Mouse (Mus musculus): ENCODE measurements at regions not wholly inside any gene's neighbourhood (a gene's known extent, or its start where the extent isn't known, plus 50 kb on each side); places are given as distances from the start of the nearest gene placed in this dataset.

DNA sequence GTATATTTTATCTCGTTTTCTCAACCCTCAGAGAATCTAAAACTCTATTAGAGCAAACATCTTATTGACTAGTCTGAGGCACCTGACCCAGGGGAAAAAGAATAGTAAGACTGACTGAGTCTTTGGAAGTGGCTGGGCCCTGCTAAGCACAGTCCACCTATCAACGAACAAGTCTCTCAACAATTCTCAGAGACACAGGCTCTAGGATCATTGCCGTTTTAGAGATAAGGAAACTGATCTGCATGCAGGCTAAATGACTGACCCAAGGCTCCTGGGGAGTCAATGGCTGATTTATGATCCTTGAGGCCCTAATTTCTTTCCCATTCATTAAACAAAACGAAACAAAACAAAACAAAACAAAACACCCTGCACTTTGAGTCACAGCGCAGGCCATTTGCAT lies 150.4 kb upstream of the Slc24a2 start:
- H3K9me3 ChIP-seq (ENCODE audit: control insufficient read depth, low read length), result no peaks in the 10 kb centered on the region
- WGBS, result 52% methylated on average over 5 of the region's 5 CpGs
- no peak overlapping the region for H3K4me3 ChIP-seq (replicated peaks; ENCODE audit: low read length)
- H3K9ac ChIP-seq (ENCODE audit: low read depth, low read length, severe bottlenecking), result no peak overlapping the region
- no peak for DNase-seq (ENCODE audit: low spot score)
- no peak overlapping the region for H3K27ac ChIP-seq (replicated peaks; ENCODE audit: low read depth, low read length)
- no peak for TF ChIP-seq POLR2A (IDR thresholded peaks at IDR 0.05; ENCODE audit: borderline replicate concordance, extremely low read depth, insufficient read depth, insufficient read length)
- H3K27me3 ChIP-seq (ENCODE audit: control insufficient read depth, insufficient read depth, low read length), result no peaks in the 10 kb centered on the region; the same call in 1 of the 2 replicates
- H3K4me2 ChIP-seq (replicated peaks; ENCODE audit: low read depth, low read length, severe bottlenecking), result no peak overlapping the region
- no peaks in the 10 kb centered on the region for H3K36me3 ChIP-seq (ENCODE audit: control insufficient read depth, insufficient read depth, low read length)
- no peak for ATAC-seq (ENCODE audit: low FRiP score, low read depth)
- H3K4me1 ChIP-seq (ENCODE audit: control insufficient read depth, insufficient read depth, low read length), result peaks cover 28% of the 10 kb centered on the region

DNA sequence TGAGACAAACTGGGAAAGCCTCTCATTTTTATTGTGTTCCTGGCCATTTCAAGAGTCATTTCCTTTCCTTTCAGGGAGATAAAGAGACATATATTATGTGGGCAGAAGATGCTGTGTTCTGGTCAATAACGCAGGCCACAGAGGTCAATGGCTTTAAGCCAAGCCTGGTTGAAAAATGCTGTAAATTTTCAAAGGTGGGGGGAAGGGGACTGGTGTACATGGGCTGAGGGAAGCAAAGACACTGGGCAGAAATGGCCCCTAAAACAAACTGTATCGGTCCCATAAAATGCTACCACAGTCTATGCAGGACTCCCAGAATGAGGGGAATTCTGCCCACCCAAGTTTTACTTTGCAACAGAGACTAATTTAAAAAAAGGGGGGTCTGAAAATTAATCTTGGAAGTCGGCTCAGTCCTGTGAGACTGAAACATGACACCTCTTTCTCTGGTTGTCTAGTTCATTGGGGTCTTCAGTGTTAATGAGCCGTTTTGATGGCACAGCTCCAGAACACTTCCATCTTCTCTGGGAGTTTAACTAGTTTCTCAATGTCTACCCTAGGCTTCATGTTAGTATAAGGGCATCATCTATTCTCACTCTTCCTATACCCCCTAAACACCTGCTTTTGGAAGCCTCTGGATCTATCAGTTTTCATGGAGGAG lies 149.4 kb upstream of the Slc24a2 start:
- no peak overlapping the region for H3K9ac ChIP-seq (ENCODE audit: low read depth, low read length, severe bottlenecking)
- no peak for TF ChIP-seq POLR2A (IDR thresholded peaks at IDR 0.05; ENCODE audit: borderline replicate concordance, extremely low read depth, insufficient read depth, insufficient read length)
- no peaks in the 10 kb centered on the region; the same call in 1 of the 2 replicates for H3K27me3 ChIP-seq (ENCODE audit: control insufficient read depth, insufficient read depth, low read length)
- ATAC-seq (ENCODE audit: low FRiP score, low read depth), result no peak
- H3K4me2 ChIP-seq (replicated peaks; ENCODE audit: low read depth, low read length, severe bottlenecking), result no peak overlapping the region
- no peak overlapping the region for H3K27ac ChIP-seq (replicated peaks; ENCODE audit: low read depth, low read length)
- no peak overlapping the region for H3K4me3 ChIP-seq (replicated peaks; ENCODE audit: low read length)
- 21% methylated on average over 4 of the region's 4 CpGs for WGBS
- no peak for DNase-seq (ENCODE audit: low spot score)
- peaks cover 21% of the 10 kb centered on the region for H3K4me1 ChIP-seq (ENCODE audit: control insufficient read depth, insufficient read depth, low read length)
- H3K36me3 ChIP-seq (ENCODE audit: control insufficient read depth, insufficient read depth, low read length), result no peaks in the 10 kb centered on the region
- H3K9me3 ChIP-seq (ENCODE audit: control insufficient read depth, low read length), result no peaks in the 10 kb centered on the region

DNA sequence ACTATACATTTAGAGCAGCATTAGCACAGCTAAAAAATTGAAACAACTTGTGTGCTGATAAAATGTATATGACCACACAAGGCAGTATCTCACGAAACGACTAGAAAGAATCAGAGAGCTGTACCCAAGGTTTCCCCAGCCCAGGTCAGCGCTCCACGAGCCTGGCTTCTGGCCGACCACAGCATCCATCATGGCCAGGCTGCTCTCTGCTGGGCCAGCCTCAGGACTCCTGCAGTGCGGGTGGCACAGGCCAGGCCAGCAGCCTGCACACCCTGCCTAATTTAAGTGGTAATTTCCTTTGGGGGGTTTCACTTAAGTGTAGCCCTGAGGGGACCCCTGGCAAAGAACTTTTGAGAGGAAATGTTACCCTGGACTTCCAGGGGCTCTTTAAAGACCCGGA lies 141.7 kb upstream of the Slc24a2 start:
- no peak for DNase-seq (ENCODE audit: low spot score)
- no peak overlapping the region for H3K4me2 ChIP-seq (replicated peaks; ENCODE audit: low read depth, low read length, severe bottlenecking)
- peaks cover 9% of the 10 kb centered on the region; the same call in 1 of the 2 replicates for H3K27me3 ChIP-seq (ENCODE audit: control insufficient read depth, insufficient read depth, low read length)
- H3K9ac ChIP-seq (ENCODE audit: low read depth, low read length, severe bottlenecking), result no peak overlapping the region
- peaks cover 22% of the 10 kb centered on the region for H3K4me1 ChIP-seq (ENCODE audit: control insufficient read depth, insufficient read depth, low read length)
- no peak overlapping the region for H3K4me3 ChIP-seq (replicated peaks; ENCODE audit: low read length)
- no peaks in the 10 kb centered on the region for H3K9me3 ChIP-seq (ENCODE audit: control insufficient read depth, low read length)
- H3K36me3 ChIP-seq (ENCODE audit: control insufficient read depth, insufficient read depth, low read length), result no peaks in the 10 kb centered on the region
- ATAC-seq (ENCODE audit: low FRiP score, low read depth), result no peak
- H3K27ac ChIP-seq (replicated peaks; ENCODE audit: low read depth, low read length), result no peak overlapping the region
- 27% methylated on average over 7 of the region's 7 CpGs for WGBS
- TF ChIP-seq POLR2A (IDR thresholded peaks at IDR 0.05; ENCODE audit: borderline replicate concordance, extremely low read depth, insufficient read depth, insufficient read length), result no peak

DNA sequence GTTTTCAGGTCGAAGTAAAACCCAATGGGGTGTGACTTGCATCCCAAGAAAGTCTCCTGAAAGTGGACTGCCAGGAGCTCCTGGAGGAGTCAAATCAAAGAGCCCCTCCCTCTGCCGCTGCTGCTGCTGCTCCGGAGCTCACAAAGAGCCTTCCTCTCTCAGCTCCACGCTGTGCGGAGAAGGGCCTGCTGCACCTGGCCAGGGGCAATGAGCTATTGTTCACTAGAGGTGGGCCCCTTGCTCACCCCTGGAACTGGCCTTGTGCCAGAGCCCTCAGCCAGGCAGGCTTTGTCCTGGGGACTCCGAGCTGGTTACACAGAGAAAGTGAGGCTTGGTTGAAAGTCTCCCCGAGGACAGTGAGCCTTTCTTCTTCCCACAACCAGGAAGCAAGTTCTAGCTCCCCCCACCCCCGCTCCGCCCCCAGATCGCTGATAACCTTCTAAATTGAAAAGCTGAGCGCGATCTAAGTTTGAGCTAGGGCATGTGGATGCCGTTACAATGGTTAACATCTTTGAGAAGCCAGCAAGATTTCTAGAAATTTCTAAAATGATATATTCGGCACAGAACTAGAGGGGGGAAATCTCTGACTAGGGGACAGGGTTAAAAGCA lies 139.5 kb upstream of the Slc24a2 start:
- peak overlapping the region; percentile 25; the same call in 1 of the 2 replicates for H3K9ac ChIP-seq (ENCODE audit: low read depth, low read length, severe bottlenecking)
- H3K4me2 ChIP-seq (replicated peaks; ENCODE audit: low read depth, low read length, severe bottlenecking), result peak overlapping the region; percentile 43
- H3K4me1 ChIP-seq (ENCODE audit: control insufficient read depth, insufficient read depth, low read length), result peaks cover 22% of the 10 kb centered on the region
- H3K27ac ChIP-seq (replicated peaks; ENCODE audit: low read depth, low read length), result no peak overlapping the region
- no peaks in the 10 kb centered on the region for H3K9me3 ChIP-seq (ENCODE audit: control insufficient read depth, low read length)
- WGBS, result 10% methylated on average over 14 of the region's 14 CpGs
- H3K4me3 ChIP-seq (replicated peaks; ENCODE audit: low read length), result peak overlapping the region; percentile 10; the same call in 1 of the 2 replicates
- no peak for ATAC-seq (ENCODE audit: low FRiP score, low read depth)
- no peak for TF ChIP-seq POLR2A (IDR thresholded peaks at IDR 0.05; ENCODE audit: borderline replicate concordance, extremely low read depth, insufficient read depth, insufficient read length)
- peaks cover 9% of the 10 kb centered on the region; the same call in 1 of the 2 replicates for H3K27me3 ChIP-seq (ENCODE audit: control insufficient read depth, insufficient read depth, low read length)
- no peak for DNase-seq (ENCODE audit: low spot score)
- no peaks in the 10 kb centered on the region for H3K36me3 ChIP-seq (ENCODE audit: control insufficient read depth, insufficient read depth, low read length)

DNA sequence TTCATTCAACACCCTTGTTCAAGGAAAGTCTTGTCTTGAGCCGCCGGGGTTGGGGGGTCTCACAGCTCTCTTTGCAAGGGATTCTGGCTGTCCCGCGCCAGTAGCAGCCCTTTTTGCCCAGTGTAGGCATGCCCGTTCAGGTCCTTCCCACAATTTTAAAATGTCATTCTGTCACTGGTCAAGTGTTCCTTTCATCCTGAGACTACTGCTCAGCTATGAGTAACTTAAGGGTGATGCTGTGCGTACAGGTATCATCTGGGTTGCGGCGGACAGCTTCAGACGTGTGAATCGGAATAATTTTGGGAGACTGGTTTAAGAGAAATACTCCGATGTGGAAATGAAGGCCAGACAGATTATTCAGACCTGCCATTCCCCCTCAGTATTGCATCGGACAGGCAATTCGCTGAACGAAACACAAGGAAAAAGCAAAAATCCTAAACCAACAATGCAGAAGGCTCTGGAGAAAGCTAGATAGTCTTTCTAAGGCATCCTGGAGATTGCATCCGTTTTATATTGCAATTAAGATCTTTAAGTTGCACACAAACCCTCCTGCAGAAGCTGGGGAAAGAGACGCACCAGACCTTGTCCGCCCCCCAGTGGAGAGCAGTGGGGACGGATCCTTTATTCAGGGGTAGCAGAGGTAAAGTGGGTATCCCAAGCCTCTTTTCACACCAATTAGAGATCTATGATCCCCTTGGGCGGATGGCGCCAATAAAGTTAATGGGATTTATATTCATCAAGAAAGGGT lies 138.3 kb upstream of the Slc24a2 start:
- H3K4me2 ChIP-seq (replicated peaks; ENCODE audit: low read depth, low read length, severe bottlenecking), result peak overlapping the region; percentile 65
- peak overlapping the region; percentile 67 for H3K9ac ChIP-seq (ENCODE audit: low read depth, low read length, severe bottlenecking)
- no peaks in the 10 kb centered on the region for H3K36me3 ChIP-seq (ENCODE audit: control insufficient read depth, insufficient read depth, low read length)
- WGBS, result 6% methylated on average over 20 of the region's 20 CpGs
- DNase-seq (ENCODE audit: low spot score), result peak; percentile 67
- H3K9me3 ChIP-seq (ENCODE audit: control insufficient read depth, low read length), result no peaks in the 10 kb centered on the region
- peak overlapping the region; percentile 69 for H3K27ac ChIP-seq (replicated peaks; ENCODE audit: low read depth, low read length)
- peaks cover 22% of the 10 kb centered on the region for H3K4me1 ChIP-seq (ENCODE audit: control insufficient read depth, insufficient read depth, low read length)
- no peak for TF ChIP-seq POLR2A (IDR thresholded peaks at IDR 0.05; ENCODE audit: borderline replicate concordance, extremely low read depth, insufficient read depth, insufficient read length)
- H3K4me3 ChIP-seq (replicated peaks; ENCODE audit: low read length), result peak overlapping the region; percentile 44
- peaks cover 9% of the 10 kb centered on the region; the same call in 1 of the 2 replicates for H3K27me3 ChIP-seq (ENCODE audit: control insufficient read depth, insufficient read depth, low read length)
- ATAC-seq (ENCODE audit: low FRiP score, low read depth), result peak; percentile 71

Measured in limb, embryonic 14.5 days (tissue).